Mouse (Mus musculus) ES-E14 (cell line): ENCODE measurements around the gene Ubtd1. TPM values are rescaled to one million over a fixed set of nuclear protein-coding genes. Genes with fewer than 3 reads are reported as not detected.

Experiments
- DNase-seq: peaks from one replicate; pipeline ENCODE4 v3.0.0-alpha.2; 2013; ENCODE audit warnings: low read depth, low spot score
- H3K27ac ChIP-seq: 2 replicates; pipeline ENCODE4 v1.5.1; 2012; ENCODE audit warnings: low read depth, mild to moderate bottlenecking, low read length, moderate library complexity, mixed read lengths; ENCODE audit not compliant: poor library complexity, insufficient read depth, severe bottlenecking
- H3K36me3 ChIP-seq: 2 replicates; pipeline ENCODE4 v1.6.1; 2012; ENCODE audit warnings: mild to moderate bottlenecking, low read length, moderate library complexity, mixed read lengths; ENCODE audit not compliant: control insufficient read depth, poor library complexity, insufficient read depth, severe bottlenecking
- H3K4me1 ChIP-seq, 2 experiments: fragments of 150-350 bp in 1 of 2; sonication (generic) in 1 of 2; 2 replicates each; pipeline ENCODE4 v1.6.1; 2012; ENCODE audit warnings: low read length in 2 of 2, mild to moderate bottlenecking in 1 of 2, mixed read lengths in 1 of 2; ENCODE audit not compliant: control insufficient read depth in 2 of 2, insufficient read depth in 2 of 2, poor library complexity in 1 of 2
- H3K4me3 ChIP-seq, 2 experiments: fragments of 150-350 bp in 1 of 2; sonication (generic) in 1 of 2; 2 replicates each; pipeline ENCODE4 v1.5.1; 2012; ENCODE audit warnings: low read length in 2 of 2, low read depth in 1 of 2, mild to moderate bottlenecking in 1 of 2, mixed read lengths in 1 of 2; ENCODE audit not compliant: insufficient read depth in 1 of 2, poor library complexity in 1 of 2, severe bottlenecking in 1 of 2
- H3K9ac ChIP-seq: 2 replicates; pipeline ENCODE4 v1.6.1; 2012; ENCODE audit warnings: low read depth, mild to moderate bottlenecking, low read length, mixed read lengths; ENCODE audit not compliant: poor library complexity, insufficient read depth, severe bottlenecking
- H3K9me3 ChIP-seq: fragments of 150-350 bp; sonication (generic); 2 replicates; pipeline ENCODE4 v1.6.1; 2012; ENCODE audit warnings: low read depth, mild to moderate bottlenecking, low read length; ENCODE audit not compliant: control insufficient read depth, insufficient read depth
- CHD2 ChIP-seq: IDR thresholded peaks from 2 replicates; pipeline ENCODE4 v1.6.1; 2014; ENCODE audit warnings: mild to moderate bottlenecking, low read depth, low read length, inconsistent platforms
- HCFC1 ChIP-seq: IDR thresholded peaks from 2 replicates; pipeline ENCODE4 v1.6.1; 2012; ENCODE audit warnings: low read length, inconsistent platforms, borderline replicate concordance; ENCODE audit not compliant: insufficient read depth
- MAFK ChIP-seq: IDR thresholded peaks from 2 replicates; pipeline ENCODE4 v1.6.1; 2014; ENCODE audit warnings: mild to moderate bottlenecking, low read depth, low read length, inconsistent platforms; ENCODE audit not compliant: insufficient read depth
- ZC3H11A ChIP-seq: IDR thresholded peaks from 2 replicates; pipeline ENCODE4 v1.6.1; 2012; ENCODE audit warnings: low read depth, mild to moderate bottlenecking, inconsistent platforms, low read length, borderline replicate concordance
- ZNF384 ChIP-seq: IDR thresholded peaks from 2 replicates; pipeline ENCODE4 v1.6.1; 2012; ENCODE audit warnings: low read depth, low read length, inconsistent platforms
- in situ Hi-C, 2 experiments: fragments of 600-800 bp; cut with MboI; formaldehyde crosslinking; loops; one replicate each; pipeline ENCODE4 v1.15.1; 2025; ENCODE audit warnings: low sequenced_read_pairs in 2 of 2, inconsistent platforms in 1 of 2; ENCODE audit not compliant: unreplicated experiment in 2 of 2
- total RNA-seq: library from RNA; depleted of rRNA; stranded (reverse); fragments of 300-350 nt; gene quantifications from 2 replicates; pipeline ENCODE4 v1.2.3, GENCODE M21; 2012; rRNA removed

Ubtd1 gene
- total RNA-seq, result 14.4 and 18.2 TPM in 2 replicates

DNA sequence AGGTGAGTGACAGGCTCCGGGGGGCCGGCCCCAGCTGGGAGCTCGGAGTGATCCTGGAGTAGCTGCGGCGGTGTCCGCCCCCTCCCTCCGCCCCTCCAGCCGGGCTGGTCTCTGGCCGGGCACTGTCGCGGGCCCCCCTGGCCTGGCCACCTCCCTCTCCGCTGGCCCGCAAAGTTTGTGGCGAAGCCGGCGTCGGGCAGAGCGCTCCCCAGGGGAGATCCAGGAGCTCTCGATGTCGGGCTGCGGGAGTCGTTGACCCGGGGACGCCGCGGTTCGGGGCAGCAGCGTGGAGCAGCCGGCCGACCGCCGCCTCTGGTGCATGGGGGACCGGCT is at the start of gene Ubtd1:
Gene Ubtd1, plus strand, starts transcription at position 169 of the 333 bp plus-strand sequence.
- H3K36me3 ChIP-seq, result 0 out of 2 replicates have a peak, but pooled peaks cover 6% of the 10 kb centered on the region
- H3K9me3 ChIP-seq, result no peaks in the 10 kb centered on the region
- TF ChIP-seq CHD2 (no peak), ZNF384 (no peak), ZC3H11A (no peak), HCFC1 (no peak), MAFK (no peak)
- peaks cover 9 to 12% of the 10 kb centered on the region in 2 experiments for H3K4me1 ChIP-seq
- H3K27ac ChIP-seq, result peak within 1 kb of the TSS; percentile 85
- peak within 1 kb of the TSS; percentile 86 for H3K9ac ChIP-seq
- in situ Hi-C loops, result no loop called here
- peak within 1 kb of the TSS; percentile 87 to 93 for H3K4me3 ChIP-seq
- DNase-seq, result no peak

DNA sequence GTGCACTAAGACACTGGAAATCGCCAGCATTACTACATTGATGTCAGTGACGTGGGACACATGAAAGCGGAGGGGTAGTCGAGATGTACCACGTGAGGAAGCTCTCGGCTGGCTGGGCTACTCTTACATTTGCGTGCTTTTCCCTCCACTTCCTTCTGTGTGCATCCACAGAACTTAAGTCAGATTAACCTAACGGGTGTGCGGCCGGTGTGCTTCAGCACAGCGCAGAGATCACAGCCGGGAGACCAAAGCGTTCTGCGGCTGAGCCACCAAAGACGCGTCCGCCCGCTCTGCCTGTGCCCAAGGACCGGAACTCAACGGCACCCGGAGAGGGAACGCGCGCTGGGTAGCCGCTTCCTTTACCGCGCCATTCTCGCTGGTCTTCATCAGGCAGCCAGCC is 48.9 kb upstream of the Ubtd1 start:
- H3K36me3 ChIP-seq, result peaks cover 22% of the 10 kb centered on the region

DNA sequence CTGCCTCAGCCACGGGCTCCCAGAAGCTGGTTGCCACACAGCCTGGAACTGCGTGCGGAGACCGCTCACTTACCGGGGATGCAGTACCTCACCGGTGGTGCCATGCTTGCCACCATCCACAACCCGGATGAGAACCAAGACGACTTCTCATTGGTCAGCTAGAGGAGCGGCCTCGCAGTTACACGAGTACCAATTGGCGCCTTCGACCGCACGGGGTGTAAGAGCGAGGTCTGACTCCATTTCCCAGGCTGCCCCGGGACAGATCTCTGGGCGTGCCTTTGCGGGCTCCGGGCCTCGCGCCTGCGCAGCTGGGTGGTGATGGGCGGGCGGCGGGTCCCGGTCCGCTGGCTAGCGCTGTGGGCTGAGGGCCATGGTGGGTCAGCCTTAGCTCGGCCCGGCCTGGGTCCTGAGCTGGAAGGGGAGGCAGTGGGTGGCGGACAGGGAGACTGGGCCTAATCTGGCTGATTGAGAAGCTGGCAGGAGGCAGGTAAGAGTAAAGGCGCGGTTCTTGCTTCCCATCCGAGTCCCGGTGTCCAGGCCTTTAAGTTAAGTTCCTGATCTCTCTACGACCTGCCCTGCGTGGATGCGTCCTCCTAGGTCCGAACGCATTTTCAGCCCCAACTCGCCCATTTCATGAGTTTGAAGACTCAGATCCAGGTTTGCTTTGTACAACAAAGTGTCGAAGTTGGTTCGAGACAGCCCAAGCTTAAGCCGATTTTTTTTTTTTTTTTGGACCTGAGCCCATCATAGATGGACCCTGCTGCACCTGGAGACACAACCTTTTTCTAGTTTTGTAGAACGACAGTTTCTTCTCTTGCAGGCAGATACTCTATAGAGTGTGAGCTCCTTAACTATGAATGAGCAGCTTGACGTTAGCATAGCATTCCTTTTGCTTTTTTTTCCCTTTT is 48.1 kb upstream of the Ubtd1 start, which contains the start of the genes Exosc1 and Zdhhc16:
Gene Exosc1, minus strand, starts transcription at position 245 of the 908 bp plus-strand sequence.
Gene Zdhhc16, plus strand, starts transcription at position 302 of the 908 bp plus-strand sequence.
- H3K27ac ChIP-seq, result no peak within 1 kb of the TSS

More for the DNA sequence above, 48.9 kb upstream of the Ubtd1 start:
- TF ChIP-seq CHD2, result no peak
- no peak for TF ChIP-seq ZNF384
- no peak for TF ChIP-seq HCFC1
- no peak for TF ChIP-seq MAFK
- no peak for TF ChIP-seq ZC3H11A
- H3K4me3 ChIP-seq, result peak overlapping the region; percentile 88 to 100
- no peak overlapping the region for H3K27ac ChIP-seq
- in situ Hi-C loops, result no loop called here
- H3K4me1 ChIP-seq, result 0 out of 4 replicates have a peak, but pooled peaks cover 0 to 4% of the 10 kb centered on the region in 2 experiments
- no peak for DNase-seq
- H3K9me3 ChIP-seq, result no peaks in the 10 kb centered on the region
- peak overlapping the region; percentile 90 for H3K9ac ChIP-seq

GRCm38 (mm10) chr19:41934124-41934523 is 47.4 kb upstream of the Ubtd1 start:
- peaks cover 21% of the 10 kb centered on the region for H3K36me3 ChIP-seq
- no peak for DNase-seq
- H3K9me3 ChIP-seq, result no peaks in the 10 kb centered on the region
- no peak overlapping the region for H3K27ac ChIP-seq
- H3K4me3 ChIP-seq, result peak overlapping the region; percentile 88 to 100
- peak overlapping the region; percentile 93; the same call in 1 of the 2 replicates for H3K9ac ChIP-seq
- TF ChIP-seq HCFC1, result no peak
- no peak for TF ChIP-seq MAFK
- no peak for TF ChIP-seq ZC3H11A
- no peak for TF ChIP-seq CHD2
- no peak for TF ChIP-seq ZNF384
- H3K4me1 ChIP-seq, result 0 out of 4 replicates have a peak, but pooled peaks cover 0 to 4% of the 10 kb centered on the region in 2 experiments
- in situ Hi-C loops, result no loop called here

More for the DNA sequence above, 48.1 kb upstream of the Ubtd1 start, which contains the start of the genes Exosc1 and Zdhhc16:
- in situ Hi-C loops, result no loop called here
- H3K4me1 ChIP-seq, result 0 out of 4 replicates have a peak, but pooled peaks cover 0 to 4% of the 10 kb centered on the region in 2 experiments
- H3K9me3 ChIP-seq, result no peaks in the 10 kb centered on the region
- peak; percentile 93 for DNase-seq
- TF ChIP-seq ZNF384 (no peak), HCFC1 (peak; percentile 89), ZC3H11A (no peak), MAFK (no peak), CHD2 (peak; percentile 90)
- peak within 1 kb of the TSS; percentile 88 to 100 for H3K4me3 ChIP-seq
- H3K9ac ChIP-seq, result peak within 1 kb of the TSS; percentile 93
- H3K36me3 ChIP-seq, result peaks cover 21% of the 10 kb centered on the region
